Mouse (Mus musculus): ENCODE results near the gene Ptch1.

The Ptch1 gene

GRCm38 (mm10) chr13:63499489-63499888 is 73.9 kb downstream of the Ptch1 start:
- DNase-seq (ENCODE audit: low spot score): no peak

- no peak for DNase-seq (ENCODE audit: low spot score)
Measured at GRCm38 (mm10) chr13:63496646-63497582, 76.5 kb downstream of the Ptch1 start, which contains the start of gene Fancc. TSS of gene Fancc (minus strand) at chr13:63497278.

GRCm38 (mm10) chr13:63487707-63488042 is 85.7 kb downstream of the Ptch1 start:
- no peak for DNase-seq (ENCODE audit: low spot score)

GRCm38 (mm10) chr13:63486791-63487706 is 86.3 kb downstream of the Ptch1 start:
- no peak for DNase-seq (ENCODE audit: low spot score)

- DNase-seq (ENCODE audit: low spot score): peak; percentile 10
Measured at GRCm38 (mm10) chr13:63475356-63475755, 98.0 kb downstream of the Ptch1 start.

All from urinary bladder, postnatal 14 days (tissue).